Mouse (Mus musculus): ENCODE results near the gene Afap1l2.

DNA sequence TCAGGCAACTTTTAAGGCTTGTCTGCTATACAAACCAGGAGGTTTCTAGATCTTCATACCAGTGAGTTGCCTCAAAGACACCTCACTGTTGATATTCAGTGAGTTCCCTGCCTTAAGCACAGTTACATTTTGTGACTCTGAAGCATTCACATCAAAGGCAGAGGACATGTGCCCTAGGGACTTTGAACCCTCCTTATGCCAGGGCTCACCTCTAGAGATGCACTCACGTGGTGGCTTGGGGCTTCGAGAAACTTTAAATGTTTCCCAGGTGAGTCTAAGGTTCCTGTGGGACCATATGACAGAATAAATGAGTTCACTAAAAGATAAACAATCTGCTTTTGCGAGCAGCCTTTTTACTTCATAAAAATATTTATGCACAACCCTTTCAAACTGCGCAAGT lies 50.0 kb downstream of the Afap1l2 start:
- TF ChIP-seq GATA1 (IDR thresholded peaks at IDR 0.05; ENCODE audit: low read length), result no peak
- no peak for TF ChIP-seq TAL1 (IDR thresholded peaks at IDR 0.05; ENCODE audit: low read length)
